Mouse (Mus musculus) c-Kit-negative CD71-positive TER-119-positive erythroid progenitor cells, embryonic 14.5 days (primary cell): Measurements from ENCODE around the gene 1700029I15Rik.

Experiments
- DNase-seq: peaks from one replicate; pipeline ENCODE4 v3.0.0-alpha.2; 2013; ENCODE audit warnings: low read depth, low spot score

1700029I15Rik gene

GRCm38 (mm10) chr2:92425366-92425765 lies 43.0 kb downstream of the 1700029I15Rik start:
- no peak for DNase-seq

- DNase-seq: no peak
Measured at GRCm38 (mm10) chr2:92426426-92426825, 44.1 kb downstream of the 1700029I15Rik start.

- DNase-seq: no peak
Measured at GRCm38 (mm10) chr2:92427882-92428281, 45.5 kb downstream of the 1700029I15Rik start.

GRCm38 (mm10) chr2:92430089-92430488 lies 47.8 kb downstream of the 1700029I15Rik start:
- DNase-seq: no peak

GRCm38 (mm10) chr2:92430723-92431541 lies 48.6 kb downstream of the 1700029I15Rik start:
- DNase-seq: no peak

GRCm38 (mm10) chr2:92431611-92432179 lies 49.4 kb downstream of the 1700029I15Rik start:
- DNase-seq: no peak

GRCm38 (mm10) chr2:92432299-92433295 lies 50.3 kb downstream of the 1700029I15Rik start:
- no peak for DNase-seq

- peak; percentile 97 for DNase-seq
Measured at GRCm38 (mm10) chr2:92433578-92434374, 51.4 kb downstream of the 1700029I15Rik start, which contains the start of gene Cry2. Gene Cry2, minus strand, starts transcription at chr2:92434043.

GRCm38 (mm10) chr2:92434375-92434745 lies 52.0 kb downstream of the 1700029I15Rik start:
- DNase-seq: peak; percentile 17

- no peak for DNase-seq
Measured at GRCm38 (mm10) chr2:92435023-92435422, 52.7 kb downstream of the 1700029I15Rik start.
